Mouse (Mus musculus) bone marrow, adult 2 months (tissue): ENCODE results near the gene Elovl5.

ENCODE experiments used
- CTCF ChIP-seq: fragments of 200-500 bp; IDR thresholded peaks from 2 replicates; pipeline ENCODE4 v1.5.1; 2011; ENCODE audit warnings: low read length, control low read depth; ENCODE audit not compliant: control insufficient read depth, insufficient read depth
- POLR2A ChIP-seq: fragments of 200-500 bp; IDR thresholded peaks from 2 replicates; pipeline ENCODE4 v1.6.1; 2011; ENCODE audit warnings: low read depth, mild to moderate bottlenecking, control low read depth, low read length, borderline replicate concordance; ENCODE audit not compliant: control insufficient read depth

- TF ChIP-seq CTCF (no peak), POLR2A (no peak)
Observed at GRCm38 (mm10) chr9:77921366-77922260, 4.4 kb downstream of the Elovl5 start.
